Mouse (Mus musculus): ENCODE data around the gene Mbnl2. TPM values are rescaled to one million over a fixed set of nuclear protein-coding genes. Genes with fewer than 3 reads are reported as not detected.

The Mbnl2 gene
- polyA plus RNA-seq, 1 experiment from 2014 or later: 21.8 TPM

DNA sequence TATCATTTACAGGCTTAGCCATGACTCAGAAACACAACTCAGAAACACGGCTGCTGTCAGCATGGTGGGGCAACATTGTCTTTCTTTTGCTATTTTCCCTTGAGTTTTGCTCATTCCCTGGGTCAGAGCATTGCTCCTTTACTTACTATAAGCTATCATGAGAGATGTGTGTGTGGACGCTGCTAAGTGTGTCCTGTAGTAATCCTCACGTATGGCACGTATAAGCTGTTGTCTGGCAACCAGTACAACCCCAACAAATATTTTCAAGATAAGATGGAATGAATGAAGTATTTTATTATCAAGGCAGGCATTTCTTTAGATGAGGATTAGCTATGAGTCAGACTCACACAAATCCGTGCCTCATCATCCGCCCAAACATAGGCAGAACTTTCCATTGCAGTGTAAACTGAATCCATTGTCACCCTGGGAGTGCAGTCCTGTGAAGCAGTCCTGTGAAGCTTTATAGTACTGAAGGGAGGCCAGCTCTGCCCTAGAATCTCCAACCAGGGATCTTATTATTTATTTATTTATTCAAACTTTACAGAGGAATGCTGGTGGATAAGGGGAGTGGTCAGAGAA lies 17.2 kb downstream of the Mbnl2 start:
- no peak for ATAC-seq
- no peak overlapping the region for H3K9ac ChIP-seq (ENCODE audit: low read depth, low read length)
- WGBS: 64% methylated on average over 6 of the region's 6 CpGs

DNA sequence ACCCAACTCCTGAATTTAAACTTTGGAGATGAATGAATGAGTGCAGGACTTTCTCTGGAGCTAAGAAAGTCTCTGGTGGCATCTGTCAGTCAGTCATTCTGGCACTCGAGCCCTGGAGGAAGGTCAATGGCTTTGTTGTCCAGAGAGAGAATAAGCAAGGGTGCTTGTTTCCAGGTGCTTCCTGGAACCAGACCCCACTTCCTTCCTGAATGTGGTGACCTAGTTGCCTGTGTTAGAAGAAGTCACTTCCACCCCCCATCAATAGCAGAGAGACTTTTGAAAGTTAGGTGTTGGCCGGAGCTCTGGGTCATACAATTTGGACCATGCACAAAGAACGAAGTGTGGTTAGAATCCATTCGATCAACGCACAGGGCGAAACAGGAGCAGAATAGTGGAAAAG lies 19.0 kb downstream of the Mbnl2 start:
- Histone ChIP-seq H3K27ac (ENCODE audit: low read length) (no peak overlapping the region), H3K9ac (ENCODE audit: low read depth, low read length) (no peak overlapping the region), H3K36me3 (ENCODE audit: control insufficient read depth, insufficient read depth, low read length) (no peaks in the 10 kb centered on the region), H3K4me2 (ENCODE audit: low read length) (no peak overlapping the region), H3K9me3 (replicated peaks; ENCODE audit: control insufficient read depth, low read length, poor library complexity, severe bottlenecking) (no peaks in the 10 kb centered on the region), H3K4me3 (ENCODE audit: low read depth, low read length) (no peak overlapping the region), H3K27me3 (ENCODE audit: control insufficient read depth, insufficient read depth, low read depth, low read length) (no peaks in the 10 kb centered on the region), H3K4me1 (ENCODE audit: control insufficient read depth, insufficient read depth, low read length) (peaks cover 5% of the 10 kb centered on the region; the same call in 1 of the 2 replicates)
- WGBS: 90% methylated on average over 6 of the region's 6 CpGs
- ATAC-seq: no peak

More for the DNA sequence above, 17.2 kb downstream of the Mbnl2 start:
- Histone ChIP-seq H3K4me1 (ENCODE audit: control insufficient read depth, insufficient read depth, low read length) (peaks cover 5% of the 10 kb centered on the region; the same call in 1 of the 2 replicates), H3K27me3 (ENCODE audit: control insufficient read depth, insufficient read depth, low read depth, low read length) (no peaks in the 10 kb centered on the region), H3K27ac (ENCODE audit: low read length) (no peak overlapping the region), H3K9me3 (replicated peaks; ENCODE audit: control insufficient read depth, low read length, poor library complexity, severe bottlenecking) (no peaks in the 10 kb centered on the region), H3K4me3 (ENCODE audit: low read depth, low read length) (no peak overlapping the region), H3K4me2 (ENCODE audit: low read length) (no peak overlapping the region), H3K36me3 (ENCODE audit: control insufficient read depth, insufficient read depth, low read length) (no peaks in the 10 kb centered on the region)

DNA sequence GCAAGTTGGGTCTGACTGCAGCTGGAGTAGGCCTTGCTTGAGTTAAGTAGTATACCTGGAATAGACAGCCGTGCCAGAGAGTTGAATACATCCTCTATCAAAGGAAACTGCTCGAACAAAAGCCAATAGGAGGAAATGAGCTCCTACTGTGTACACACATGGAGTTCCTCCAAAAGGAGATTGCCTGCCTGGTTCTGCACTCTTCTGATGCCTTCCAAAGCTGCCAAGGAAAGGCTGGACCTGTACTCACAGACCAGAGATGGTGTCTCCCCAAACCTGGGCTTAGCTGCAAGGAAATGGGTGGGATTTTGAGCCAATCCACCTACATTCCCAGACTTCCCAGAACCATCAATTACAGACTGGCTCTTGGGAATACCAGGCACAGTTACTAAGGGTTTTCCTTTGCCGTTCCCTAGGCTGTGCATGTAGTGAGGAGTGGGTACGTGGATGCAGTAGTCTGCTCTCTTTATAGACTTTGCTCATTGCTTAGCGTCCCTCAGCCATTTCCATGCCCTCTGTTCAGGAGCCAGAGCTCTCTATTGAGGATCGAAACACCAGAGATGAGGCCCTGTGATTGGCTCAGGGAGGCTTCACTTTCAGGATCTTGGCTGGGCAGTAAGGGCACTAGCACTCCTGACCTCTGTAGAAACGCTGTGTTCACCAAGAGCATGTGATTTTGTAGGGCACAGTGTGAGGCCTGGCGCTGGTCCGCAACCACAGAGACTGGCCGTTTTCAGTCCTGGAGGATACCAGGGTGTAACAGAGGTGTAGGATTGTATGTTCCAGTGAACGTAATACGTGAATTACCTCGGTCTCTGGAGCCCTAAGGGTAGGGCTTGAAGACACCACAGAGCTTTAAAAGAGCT lies 20.1 kb downstream of the Mbnl2 start:
- Histone ChIP-seq H3K27me3 (ENCODE audit: control insufficient read depth, insufficient read depth, low read depth, low read length) (no peaks in the 10 kb centered on the region), H3K9ac (ENCODE audit: low read depth, low read length) (no peak overlapping the region), H3K36me3 (ENCODE audit: control insufficient read depth, insufficient read depth, low read length) (no peaks in the 10 kb centered on the region), H3K9me3 (replicated peaks; ENCODE audit: control insufficient read depth, low read length, poor library complexity, severe bottlenecking) (no peaks in the 10 kb centered on the region), H3K4me3 (ENCODE audit: low read depth, low read length) (no peak overlapping the region), H3K4me2 (ENCODE audit: low read length) (no peak overlapping the region), H3K4me1 (ENCODE audit: control insufficient read depth, insufficient read depth, low read length) (peaks cover 5% of the 10 kb centered on the region; the same call in 1 of the 2 replicates), H3K27ac (ENCODE audit: low read length) (no peak overlapping the region)
- 0 out of 2 replicates have a peak, but pooled peaks have one; percentile 28 for ATAC-seq
- WGBS: 79% methylated on average over 13 of the region's 13 CpGs

DNA sequence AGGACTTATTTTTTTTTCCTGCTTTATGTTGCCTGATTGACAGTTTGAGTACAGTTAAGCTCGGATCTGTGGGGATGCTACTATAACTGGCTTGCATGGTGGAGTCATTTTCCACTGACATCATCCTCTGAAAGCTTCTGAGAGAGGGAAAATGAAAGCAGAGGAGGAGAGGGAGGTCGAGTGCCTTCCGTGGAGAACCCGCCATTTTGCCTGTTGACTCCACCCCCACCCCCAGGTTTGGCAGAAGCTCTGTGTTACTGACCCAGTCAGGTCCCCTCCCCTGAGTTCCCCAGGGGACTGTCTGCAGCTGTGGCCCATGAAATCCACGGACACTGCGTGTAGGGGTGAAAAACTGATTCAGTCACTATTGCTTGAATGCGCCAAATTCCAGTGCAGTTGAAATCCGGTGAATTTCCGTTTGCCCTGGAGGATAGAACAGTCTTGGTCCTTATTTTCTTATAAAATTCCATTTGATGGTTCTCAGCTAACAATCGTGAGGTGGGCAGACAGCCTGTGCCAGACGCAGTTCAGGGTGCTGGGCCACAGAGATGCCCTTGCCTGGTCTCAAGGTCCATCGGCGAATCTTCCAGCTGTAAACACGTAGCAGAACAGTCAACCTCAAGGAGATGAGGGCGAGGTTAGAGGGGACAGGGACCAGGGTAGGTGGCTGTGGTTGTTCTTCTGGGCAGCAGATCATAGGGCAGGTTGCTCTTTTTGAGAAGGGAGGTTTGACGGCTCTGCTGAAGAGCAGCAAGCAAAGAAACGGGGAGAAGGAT lies 20.9 kb downstream of the Mbnl2 start:
- Histone ChIP-seq H3K4me1 (ENCODE audit: control insufficient read depth, insufficient read depth, low read length) (peaks cover 5% of the 10 kb centered on the region; the same call in 1 of the 2 replicates), H3K4me3 (ENCODE audit: low read depth, low read length) (no peak overlapping the region), H3K4me2 (ENCODE audit: low read length) (no peak overlapping the region), H3K36me3 (ENCODE audit: control insufficient read depth, insufficient read depth, low read length) (no peaks in the 10 kb centered on the region), H3K27me3 (ENCODE audit: control insufficient read depth, insufficient read depth, low read depth, low read length) (no peaks in the 10 kb centered on the region), H3K27ac (ENCODE audit: low read length) (no peak overlapping the region), H3K9me3 (replicated peaks; ENCODE audit: control insufficient read depth, low read length, poor library complexity, severe bottlenecking) (no peaks in the 10 kb centered on the region), H3K9ac (ENCODE audit: low read depth, low read length) (no peak overlapping the region)
- no peak for ATAC-seq
- WGBS: 80% methylated on average over 17 of the region's 17 CpGs

DNA sequence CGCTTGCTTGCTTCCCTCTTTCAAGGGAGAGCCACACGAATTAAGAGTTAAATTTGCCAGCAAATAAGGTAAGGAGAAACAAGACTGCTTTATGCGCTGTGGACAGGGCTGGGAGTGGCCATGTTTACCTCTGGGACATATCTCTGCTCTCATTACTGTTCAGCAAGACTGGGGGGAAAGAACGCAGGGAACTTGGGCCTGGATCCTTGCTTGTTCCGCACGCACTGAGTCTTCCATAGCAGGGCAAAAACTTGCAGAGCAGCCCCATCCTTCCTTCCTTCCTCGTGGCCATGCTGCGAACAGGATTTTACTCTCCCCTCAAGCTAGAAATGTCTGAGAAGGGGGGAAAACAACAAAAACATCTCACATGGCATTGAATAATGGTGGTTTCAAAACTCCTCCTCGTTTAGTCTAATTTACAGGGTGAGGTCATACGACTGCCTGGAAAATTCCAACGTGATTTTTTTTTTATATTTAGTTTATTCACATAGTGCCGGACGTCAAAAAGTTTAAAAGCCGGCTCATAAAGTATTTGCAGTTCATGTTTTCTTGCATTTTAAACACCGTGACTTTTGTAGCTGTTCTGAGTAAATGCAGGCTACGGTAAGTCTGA lies 21.8 kb downstream of the Mbnl2 start:
- H3K9ac ChIP-seq (ENCODE audit: low read depth, low read length): no peak overlapping the region
- H3K4me1 ChIP-seq (ENCODE audit: control insufficient read depth, insufficient read depth, low read length): peaks cover 5% of the 10 kb centered on the region; the same call in 1 of the 2 replicates
- H3K9me3 ChIP-seq (replicated peaks; ENCODE audit: control insufficient read depth, low read length, poor library complexity, severe bottlenecking): no peaks in the 10 kb centered on the region
- no peak for ATAC-seq
- H3K4me3 ChIP-seq (ENCODE audit: low read depth, low read length): no peak overlapping the region
- no peaks in the 10 kb centered on the region for H3K27me3 ChIP-seq (ENCODE audit: control insufficient read depth, insufficient read depth, low read depth, low read length)
- WGBS: 68% methylated on average over 16 of the region's 16 CpGs
- no peak overlapping the region for H3K27ac ChIP-seq (ENCODE audit: low read length)
- H3K36me3 ChIP-seq (ENCODE audit: control insufficient read depth, insufficient read depth, low read length): no peaks in the 10 kb centered on the region
- H3K4me2 ChIP-seq (ENCODE audit: low read length): no peak overlapping the region

DNA sequence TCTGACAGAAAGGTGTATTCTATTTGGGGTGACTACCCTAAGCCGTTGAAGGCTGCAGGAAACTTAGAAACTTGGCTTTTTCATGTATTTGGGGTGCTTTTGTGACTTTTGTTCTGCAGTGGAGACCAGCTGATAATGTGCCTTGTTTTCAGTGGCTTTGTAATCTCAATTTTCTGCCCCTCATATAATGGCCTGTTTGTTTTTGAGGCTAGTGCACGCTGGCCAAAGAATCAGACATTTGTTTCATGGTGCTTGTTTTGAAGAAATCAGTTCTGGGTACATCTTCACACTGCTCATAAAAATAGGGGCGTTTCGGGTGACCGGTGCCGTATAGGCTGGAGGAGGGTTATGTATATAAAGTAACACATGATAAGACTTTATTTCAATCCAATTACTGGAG lies 22.4 kb downstream of the Mbnl2 start:
- 77% methylated on average over 6 of the region's 6 CpGs for WGBS
- Histone ChIP-seq H3K9ac (ENCODE audit: low read depth, low read length) (no peak overlapping the region), H3K9me3 (replicated peaks; ENCODE audit: control insufficient read depth, low read length, poor library complexity, severe bottlenecking) (no peaks in the 10 kb centered on the region), H3K4me3 (ENCODE audit: low read depth, low read length) (no peak overlapping the region), H3K4me2 (ENCODE audit: low read length) (no peak overlapping the region), H3K36me3 (ENCODE audit: control insufficient read depth, insufficient read depth, low read length) (no peaks in the 10 kb centered on the region), H3K27me3 (ENCODE audit: control insufficient read depth, insufficient read depth, low read depth, low read length) (no peaks in the 10 kb centered on the region), H3K27ac (ENCODE audit: low read length) (no peak overlapping the region), H3K4me1 (ENCODE audit: control insufficient read depth, insufficient read depth, low read length) (peaks cover 5% of the 10 kb centered on the region; the same call in 1 of the 2 replicates)
- no peak for ATAC-seq

DNA sequence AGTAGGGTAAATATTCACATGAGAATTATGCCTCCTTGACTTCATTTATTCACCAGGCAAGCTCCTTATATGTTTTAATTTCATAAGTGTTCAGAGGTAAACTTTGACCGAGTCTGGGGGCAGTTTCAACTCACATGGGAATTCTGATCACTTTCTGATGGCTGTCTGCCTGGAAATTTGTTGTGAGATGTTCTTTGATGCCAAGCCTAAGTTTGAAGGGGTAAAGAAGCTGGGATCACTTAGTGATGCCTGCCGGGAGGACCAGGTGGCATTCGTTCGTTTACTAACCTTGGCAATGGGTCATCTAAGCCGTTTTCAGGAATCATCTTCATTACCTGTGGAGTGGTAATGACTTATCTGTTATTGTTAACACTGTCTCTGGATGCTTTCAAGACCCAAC lies 23.0 kb downstream of the Mbnl2 start:
- no peak for ATAC-seq
- WGBS: 86% methylated on average over 5 of the region's 5 CpGs

DNA sequence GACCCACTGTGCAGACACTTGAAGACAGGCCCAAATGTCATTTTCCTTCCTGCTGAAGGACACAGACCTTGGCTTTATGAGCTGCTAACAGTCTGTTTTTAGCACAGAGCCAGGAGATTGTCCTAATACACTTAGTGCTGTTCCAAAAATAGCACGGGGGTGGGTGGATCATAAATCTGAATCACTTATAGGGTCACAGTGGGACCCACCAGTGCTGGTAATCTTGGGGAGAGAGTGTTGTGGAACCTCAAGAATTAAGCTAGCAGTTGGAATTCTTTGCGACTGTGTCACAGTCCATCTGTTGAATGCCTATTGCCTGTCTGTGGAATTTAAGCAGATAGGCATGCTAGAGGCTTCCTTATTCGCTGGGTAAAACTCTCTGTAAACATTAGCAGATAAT lies 24.2 kb downstream of the Mbnl2 start:
- H3K4me1 ChIP-seq (ENCODE audit: control insufficient read depth, insufficient read depth, low read length): peaks cover 5% of the 10 kb centered on the region; the same call in 1 of the 2 replicates
- H3K9ac ChIP-seq (ENCODE audit: low read depth, low read length): no peak overlapping the region
- 78% methylated on average over 3 of the region's 3 CpGs for WGBS
- ATAC-seq: no peak
- H3K36me3 ChIP-seq (ENCODE audit: control insufficient read depth, insufficient read depth, low read length): no peaks in the 10 kb centered on the region
- H3K27me3 ChIP-seq (ENCODE audit: control insufficient read depth, insufficient read depth, low read depth, low read length): no peaks in the 10 kb centered on the region
- no peak overlapping the region for H3K4me3 ChIP-seq (ENCODE audit: low read depth, low read length)
- H3K27ac ChIP-seq (ENCODE audit: low read length): no peak overlapping the region
- no peaks in the 10 kb centered on the region for H3K9me3 ChIP-seq (replicated peaks; ENCODE audit: control insufficient read depth, low read length, poor library complexity, severe bottlenecking)
- H3K4me2 ChIP-seq (ENCODE audit: low read length): no peak overlapping the region

More for the DNA sequence above, 23.0 kb downstream of the Mbnl2 start:
- H3K9ac ChIP-seq (ENCODE audit: low read depth, low read length): no peak overlapping the region
- no peak overlapping the region for H3K27ac ChIP-seq (ENCODE audit: low read length)
- no peaks in the 10 kb centered on the region for H3K9me3 ChIP-seq (replicated peaks; ENCODE audit: control insufficient read depth, low read length, poor library complexity, severe bottlenecking)
- H3K36me3 ChIP-seq (ENCODE audit: control insufficient read depth, insufficient read depth, low read length): no peaks in the 10 kb centered on the region
- H3K27me3 ChIP-seq (ENCODE audit: control insufficient read depth, insufficient read depth, low read depth, low read length): no peaks in the 10 kb centered on the region
- peaks cover 5% of the 10 kb centered on the region; the same call in 1 of the 2 replicates for H3K4me1 ChIP-seq (ENCODE audit: control insufficient read depth, insufficient read depth, low read length)
- H3K4me2 ChIP-seq (ENCODE audit: low read length): no peak overlapping the region
- no peak overlapping the region for H3K4me3 ChIP-seq (ENCODE audit: low read depth, low read length)
